Mouse (Mus musculus) lung, embryonic 16.5 days (tissue): ENCODE measurements around the gene Saxo1. TPM values are rescaled to one million over a fixed set of nuclear protein-coding genes. Genes with fewer than 3 reads are reported as not detected.

Experiments used
- polyA plus RNA-seq: library from polyadenylated mRNA; unstranded; fragments of >200 nt; fragmentation: Nextera tagmentation; extraction: Ambion mirVana; gene quantifications from 2 replicates; pipeline ENCODE4 v1.2.1, GENCODE M21; 2015

Saxo1 gene
- polyA plus RNA-seq, 1 experiment from 2014 or later: not detected

Other genes starting within 250 kb of the Saxo1 start
- gene Rraga, start 17.3 kb upstream of the Saxo1 start, polyA plus RNA-seq: 97.0 and 98.6 TPM in 2 replicates
- 18.1 and 21.2 TPM in 2 replicates for gene Haus6, start 53.7 kb upstream of the Saxo1 start, polyA plus RNA-seq
- gene Plin2, start 111.7 kb upstream of the Saxo1 start, polyA plus RNA-seq: 152 and 162 TPM in 2 replicates
- gene Dennd4c, start 190.2 kb upstream of the Saxo1 start, polyA plus RNA-seq: 6.6 and 7.5 TPM in 2 replicates